Mouse (Mus musculus) right cerebral cortex, postnatal 25 days (tissue): ENCODE measurements around the gene Nphp1.

Source experiments
- DNase-seq: peaks from one replicate; pipeline ENCODE4 v3.0.0; 2022

The Nphp1 gene

DNA sequence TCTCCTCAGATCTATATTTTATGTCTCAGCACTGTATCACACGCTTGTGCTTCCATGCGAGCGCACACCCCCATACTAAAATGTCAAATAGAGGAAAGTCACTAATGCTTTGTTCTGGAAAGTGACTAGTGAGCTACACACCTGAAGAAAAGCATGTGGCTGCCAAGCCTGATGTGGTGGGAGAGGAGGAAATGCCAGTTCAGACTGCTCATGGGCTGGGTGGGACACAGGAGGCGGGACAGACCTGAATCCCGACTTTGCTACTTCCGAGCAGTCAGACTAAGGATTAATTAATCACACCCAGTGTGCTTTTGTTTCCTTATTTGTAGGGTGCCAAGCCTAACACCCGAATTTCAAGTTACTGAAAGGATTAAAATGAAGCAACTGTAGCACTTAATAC is 40.4 kb downstream of the Nphp1 start:
- DNase-seq: no peak

DNA sequence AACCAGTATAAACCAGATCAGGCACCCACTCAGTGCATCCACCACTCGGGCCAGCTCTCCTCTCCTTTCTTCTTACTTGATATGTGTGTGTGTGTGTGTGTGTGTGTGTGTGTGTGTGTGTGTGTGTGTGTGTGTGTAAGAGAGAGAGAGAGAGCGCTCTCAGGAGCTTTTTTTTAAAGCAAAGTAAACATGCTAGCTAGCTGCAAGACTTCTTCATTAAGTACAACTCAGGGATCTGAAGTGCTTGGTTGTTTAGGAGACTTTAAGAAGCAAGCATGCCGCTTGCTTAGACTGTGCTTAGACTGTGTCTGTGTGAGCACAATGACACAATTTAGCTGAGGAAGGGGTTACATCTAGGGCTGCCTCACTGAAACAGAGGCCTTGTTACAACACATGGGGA is 46.1 kb downstream of the Nphp1 start:
- DNase-seq: no peak

DNA sequence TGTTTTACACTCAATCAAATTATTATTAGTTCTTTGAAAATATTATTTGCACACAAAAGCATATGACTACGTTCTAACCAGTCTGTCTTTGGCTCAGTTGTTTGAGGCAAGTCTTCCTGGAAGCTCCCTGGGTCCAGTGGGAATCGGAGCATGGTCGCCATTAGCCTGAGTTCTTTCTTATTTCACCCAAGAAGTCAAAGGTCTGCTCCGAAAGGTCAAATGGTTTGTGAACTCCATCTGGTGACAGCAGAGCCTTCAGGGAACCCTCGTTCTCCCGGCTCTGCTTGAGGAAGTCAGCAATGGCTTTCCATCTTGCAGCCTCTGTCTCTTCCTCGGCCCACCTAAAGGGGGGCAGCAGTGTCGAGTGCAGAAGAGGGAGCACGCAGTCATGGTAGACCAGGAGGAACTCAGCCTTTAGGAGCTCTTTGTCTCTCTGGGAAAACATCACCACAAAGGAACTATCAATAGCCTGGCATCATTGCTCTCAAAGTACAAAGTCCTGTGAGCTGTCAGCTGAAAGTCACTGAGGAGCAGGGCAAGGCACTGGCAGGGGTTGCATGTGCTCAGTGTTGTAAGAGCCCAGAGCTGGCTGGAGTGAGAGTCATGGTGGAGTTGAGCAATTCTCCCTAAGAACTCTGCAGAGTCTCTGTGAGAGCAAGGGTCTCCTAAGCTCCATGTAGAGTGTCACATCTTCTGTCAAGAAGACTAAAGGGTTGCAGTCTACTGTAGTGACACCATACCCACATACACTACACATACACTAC is 47.8 kb downstream of the Nphp1 start:
- DNase-seq: no peak

DNA sequence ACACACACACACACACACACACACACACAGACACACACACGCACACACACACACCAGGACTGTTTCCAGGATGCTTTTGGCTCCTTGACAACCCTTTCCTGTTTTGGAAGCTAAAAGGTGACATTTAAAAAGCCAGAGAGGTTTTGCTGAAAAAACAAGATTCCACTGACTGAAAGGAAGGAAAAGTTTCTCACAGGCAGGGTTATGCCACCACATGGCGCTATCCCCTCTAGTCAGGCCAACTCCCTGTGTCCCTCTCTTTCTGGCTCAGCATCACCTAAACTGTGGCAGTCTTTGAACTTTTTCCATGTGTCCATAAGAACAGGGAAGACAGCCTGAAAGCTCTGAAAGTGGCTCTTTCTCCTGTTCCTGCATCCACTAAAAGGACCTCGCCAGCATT is 50.8 kb downstream of the Nphp1 start:
- no peak for DNase-seq

DNA sequence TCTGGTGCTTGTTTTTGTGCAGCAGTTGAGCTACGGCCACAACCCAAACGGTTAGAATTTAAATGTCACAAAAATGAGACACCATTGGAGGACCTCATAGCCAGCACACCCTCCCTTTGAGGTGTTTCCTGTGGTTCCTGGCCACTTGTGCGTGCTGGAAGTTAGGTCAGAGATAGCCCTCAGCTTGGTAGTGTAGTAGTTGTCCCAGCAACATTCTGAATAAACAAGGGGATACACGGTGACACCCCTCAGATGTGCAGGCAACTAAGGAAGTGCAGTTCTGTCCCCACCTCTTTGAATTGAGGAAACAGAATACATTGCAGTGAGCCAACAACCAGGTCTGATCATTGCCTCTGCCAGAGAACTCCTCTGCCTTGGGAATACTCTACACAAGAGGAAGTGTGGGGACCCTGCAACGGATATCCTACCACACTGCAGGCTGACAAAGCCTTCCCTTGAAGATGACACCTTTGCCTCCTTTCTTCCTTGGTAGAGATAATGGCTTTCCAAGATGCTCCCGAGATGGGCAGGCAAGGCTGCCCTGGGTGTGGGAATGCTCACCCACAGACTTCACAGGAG is 52.0 kb downstream of the Nphp1 start:
- DNase-seq: no peak

DNA sequence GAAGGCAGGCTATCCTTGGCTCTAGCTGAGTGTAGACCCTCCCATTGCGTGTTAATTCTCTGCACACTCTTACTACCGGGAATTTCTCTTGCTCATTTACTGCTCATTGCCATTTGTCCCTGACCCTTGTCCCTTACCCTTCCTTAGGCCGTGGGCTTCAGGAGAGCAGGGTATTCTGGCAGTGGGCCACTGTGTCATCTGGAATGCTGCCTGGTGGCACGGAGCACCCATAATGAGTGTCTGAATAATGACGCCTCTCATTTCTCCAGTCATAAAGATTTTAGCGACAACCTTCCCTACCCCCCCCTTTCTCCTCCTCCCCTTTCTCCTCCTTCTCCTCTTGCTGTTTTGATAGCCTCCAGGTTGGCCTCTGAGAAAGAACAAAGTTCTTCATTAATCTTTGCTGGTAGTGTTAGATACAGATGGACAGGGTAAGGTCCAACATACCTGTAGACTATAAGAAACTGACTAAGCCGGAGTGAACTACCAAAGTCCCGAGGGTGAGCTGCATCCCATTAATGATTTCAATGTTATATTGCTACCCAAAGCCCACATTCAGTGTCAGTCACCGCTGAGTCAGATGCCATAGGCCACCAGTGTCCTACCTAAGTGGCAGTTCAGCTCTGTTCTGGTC is 53.1 kb downstream of the Nphp1 start:
- DNase-seq: no peak

DNA sequence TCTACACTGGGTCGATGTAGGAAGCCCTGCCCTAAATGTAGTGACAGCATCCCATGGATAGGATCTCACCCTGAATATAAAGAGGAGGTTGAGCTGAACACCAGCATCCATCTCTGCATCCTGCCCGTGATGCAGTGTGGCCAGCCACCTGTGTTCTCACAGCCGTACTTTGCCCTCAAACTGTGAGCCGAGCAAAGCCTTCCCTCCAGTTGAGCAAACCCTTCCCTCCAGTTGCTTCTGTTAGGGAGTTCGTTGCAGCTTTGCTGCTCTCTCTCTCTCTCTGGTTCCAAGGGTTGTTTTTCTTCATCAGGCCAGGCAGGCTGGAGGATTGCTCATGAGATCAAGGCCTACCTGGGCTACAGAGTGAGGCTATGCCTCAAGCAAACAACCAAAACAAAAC is 53.8 kb downstream of the Nphp1 start:
- DNase-seq: no peak

DNA sequence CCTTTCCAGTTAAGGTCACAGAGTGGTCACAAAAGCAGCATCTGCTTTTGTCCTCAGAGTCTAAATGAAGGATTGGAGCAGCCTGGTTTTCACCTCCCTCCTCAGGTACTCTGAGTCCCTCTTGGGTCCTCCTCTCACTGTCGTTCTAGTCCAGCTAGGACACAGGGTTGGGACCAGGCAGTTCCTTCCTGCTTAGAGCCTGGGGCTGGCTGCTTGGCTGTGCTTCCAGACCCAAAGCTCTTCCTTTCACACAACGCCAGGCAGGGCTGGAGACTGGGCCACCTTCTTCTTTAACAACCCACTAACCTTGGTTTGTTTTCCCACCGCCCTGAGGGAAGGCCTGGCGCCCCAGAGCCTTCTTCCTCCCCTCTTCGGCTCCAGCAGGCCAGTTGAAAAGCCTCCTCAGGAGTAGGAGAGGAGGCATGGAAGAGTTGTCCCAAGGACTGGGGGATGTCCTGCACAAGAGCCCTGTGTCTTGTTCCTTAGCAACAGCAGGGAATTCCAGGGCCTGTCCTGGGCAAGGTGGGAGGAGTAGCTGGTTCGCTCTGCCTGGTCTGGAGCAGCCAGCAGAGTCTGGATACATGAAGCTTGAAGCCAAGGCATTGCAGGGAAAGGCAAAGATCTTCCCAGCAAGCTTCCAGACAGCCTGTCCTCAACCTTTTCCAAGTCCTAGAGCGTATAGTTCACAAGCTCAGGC is 58.2 kb downstream of the Nphp1 start:
- DNase-seq: no peak

DNA sequence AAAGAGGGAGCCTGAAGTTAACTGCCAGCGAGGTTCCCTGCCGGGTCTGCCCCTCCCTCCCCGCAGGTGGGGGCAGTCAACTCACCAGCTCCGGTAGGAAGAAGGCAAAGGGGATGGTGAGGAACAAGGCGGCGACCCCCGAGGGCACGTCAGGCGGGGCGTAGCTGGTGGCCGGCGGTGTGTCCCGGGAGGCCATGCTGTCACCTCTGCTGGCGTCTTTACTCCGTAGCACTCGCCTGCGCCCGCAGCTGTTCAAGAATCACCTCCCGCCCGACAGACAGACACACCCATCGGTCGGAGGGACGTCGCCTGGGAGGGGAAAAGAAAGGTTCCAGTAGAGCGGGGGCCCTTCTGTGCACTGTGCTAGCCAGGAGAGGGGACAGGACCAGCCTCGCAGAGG is 59.0 kb downstream of the Nphp1 start, which contains the start of gene Mall:
Gene Mall, minus strand, starts transcription at position 262 of the 400 bp plus-strand sequence.
- no peak for DNase-seq

DNA sequence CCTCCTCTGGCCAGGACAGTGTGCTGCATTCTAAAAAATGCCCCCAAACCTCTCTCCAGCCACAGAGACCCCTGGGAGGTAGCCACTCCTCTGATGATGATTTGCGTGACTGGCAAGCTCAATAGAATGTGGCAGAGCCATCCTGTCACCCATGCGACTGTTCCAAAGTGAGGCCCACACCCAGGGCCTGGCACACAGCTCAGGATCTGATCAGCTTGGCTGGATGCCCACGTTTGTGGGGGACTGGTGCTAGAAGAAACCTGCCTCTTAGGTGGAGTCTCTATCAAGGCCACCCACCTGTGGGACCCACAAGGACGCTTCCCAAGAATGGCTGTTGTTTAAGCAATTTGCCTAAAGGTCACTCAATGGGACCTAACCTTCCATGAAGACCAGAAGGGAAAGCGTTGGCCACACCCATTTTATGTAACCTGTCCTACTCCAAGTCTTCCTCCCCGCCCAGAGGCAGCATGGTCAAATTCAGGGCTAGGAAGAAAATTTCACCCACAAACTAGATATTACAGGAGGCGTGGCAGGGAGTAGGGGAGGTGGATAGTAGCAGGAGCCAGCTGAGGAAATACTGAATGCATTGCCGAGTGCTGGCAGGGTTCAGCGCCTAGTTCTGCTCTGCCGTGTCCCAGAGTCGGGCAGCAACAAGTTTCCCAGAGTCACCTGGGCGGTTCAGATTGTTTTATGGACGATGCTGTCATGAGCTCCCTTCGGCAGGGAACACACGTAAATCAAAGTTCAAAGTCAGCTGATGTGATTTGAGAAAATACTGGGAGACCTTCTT is 59.8 kb downstream of the Nphp1 start:
- DNase-seq: no peak

DNA sequence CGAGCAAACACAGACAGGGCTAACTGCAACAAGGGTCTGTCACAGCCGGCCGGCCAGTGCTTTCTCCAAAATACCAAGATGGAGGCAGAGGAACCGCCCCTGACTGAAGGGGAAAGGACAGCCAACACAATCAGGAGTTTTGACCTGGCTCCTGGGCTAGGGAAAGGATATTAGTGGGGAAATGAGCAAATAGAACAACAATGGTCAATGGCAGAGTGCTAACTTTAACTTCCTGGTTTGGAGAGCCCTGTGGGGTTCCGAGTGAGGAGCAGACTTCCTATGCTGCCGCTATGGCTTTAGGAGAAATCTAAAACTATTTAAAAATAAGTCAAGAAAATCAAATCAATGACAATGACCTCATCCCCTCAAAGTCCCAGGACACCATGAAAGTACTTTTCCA is 60.6 kb downstream of the Nphp1 start:
- DNase-seq: no peak

DNA sequence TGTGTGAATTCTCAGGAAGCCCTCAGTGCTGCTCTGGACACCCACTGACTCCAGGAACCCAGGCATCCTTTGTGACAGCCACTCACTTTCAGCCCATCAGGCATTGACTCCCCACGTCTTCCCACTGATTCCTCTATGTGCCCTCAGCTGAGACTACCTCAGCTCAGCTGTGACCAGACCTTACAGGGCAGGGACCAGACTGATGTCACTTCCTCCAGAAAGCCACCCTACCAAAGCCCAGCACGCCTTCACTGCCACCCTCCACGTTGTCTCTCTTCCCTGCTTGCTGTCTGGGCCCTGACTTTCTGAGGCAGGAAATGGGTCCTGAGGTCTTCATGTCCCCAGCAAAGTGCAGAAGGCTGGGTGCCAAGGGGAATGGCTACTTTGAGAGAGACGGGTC is 65.5 kb downstream of the Nphp1 start:
- DNase-seq: no peak

DNA sequence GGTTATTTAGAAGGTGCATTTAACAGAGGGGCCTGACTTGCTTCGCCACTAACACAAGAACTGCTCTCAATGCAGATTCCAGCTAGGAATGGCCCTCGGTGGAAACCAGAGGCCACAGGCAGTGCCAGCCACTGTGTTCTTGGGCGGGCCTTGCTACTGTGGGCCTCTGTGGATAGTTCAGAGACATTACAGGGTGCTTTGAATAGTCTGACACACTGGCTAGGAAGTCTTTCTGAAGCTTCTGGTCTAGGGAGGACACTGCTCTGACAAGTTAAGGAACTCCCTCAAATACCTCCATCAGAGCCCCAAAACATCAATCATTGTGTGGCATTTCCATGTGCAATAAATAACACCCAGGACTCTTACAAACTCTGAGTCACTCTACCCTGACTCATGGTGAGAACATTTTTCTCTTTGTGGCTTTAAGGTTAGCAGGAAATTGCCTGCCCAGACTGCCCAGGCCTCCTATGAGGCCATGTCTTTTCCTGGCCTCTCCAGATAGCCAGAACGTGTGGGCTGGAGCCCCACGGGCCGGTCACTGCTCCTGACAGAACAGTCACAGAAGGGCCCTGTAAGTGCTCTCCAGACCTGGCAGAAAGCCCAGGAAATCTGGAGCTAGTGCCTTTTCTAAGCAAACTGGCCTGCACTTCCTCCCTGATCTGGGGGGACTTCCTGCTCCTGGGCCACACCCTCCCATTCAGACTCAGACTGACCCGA is 66.4 kb downstream of the Nphp1 start:
- DNase-seq: no peak

DNA sequence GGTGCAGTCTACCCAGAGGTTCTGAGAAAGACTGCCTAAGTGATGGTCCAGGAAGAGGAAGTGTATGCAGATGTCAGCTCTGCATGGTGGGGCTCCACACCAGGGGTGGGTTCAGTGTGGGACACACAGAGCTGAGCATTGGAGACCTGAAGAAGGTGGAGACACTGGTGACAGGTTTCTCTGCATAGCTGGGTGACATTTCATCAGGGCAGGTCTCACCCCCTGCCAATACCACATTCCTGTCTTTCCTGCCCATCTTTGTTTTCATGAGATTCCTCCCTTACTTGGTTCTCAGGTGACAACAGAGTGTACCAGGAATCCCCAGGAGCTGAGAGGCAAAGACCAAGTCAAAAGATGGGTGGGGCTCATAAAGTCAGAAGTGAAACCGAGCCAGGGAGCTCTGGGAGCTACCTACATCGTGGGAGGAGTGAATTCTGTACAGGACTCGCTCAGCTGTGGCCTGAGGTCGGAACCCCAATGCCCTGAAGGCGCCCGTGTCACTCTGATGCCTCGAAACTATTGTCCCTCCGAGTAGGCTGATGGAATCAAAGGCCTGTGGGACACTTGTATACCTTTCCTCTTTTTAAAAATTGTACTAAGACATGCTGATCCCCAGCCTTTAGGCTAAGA is 69.7 kb downstream of the Nphp1 start:
- DNase-seq: no peak

DNA sequence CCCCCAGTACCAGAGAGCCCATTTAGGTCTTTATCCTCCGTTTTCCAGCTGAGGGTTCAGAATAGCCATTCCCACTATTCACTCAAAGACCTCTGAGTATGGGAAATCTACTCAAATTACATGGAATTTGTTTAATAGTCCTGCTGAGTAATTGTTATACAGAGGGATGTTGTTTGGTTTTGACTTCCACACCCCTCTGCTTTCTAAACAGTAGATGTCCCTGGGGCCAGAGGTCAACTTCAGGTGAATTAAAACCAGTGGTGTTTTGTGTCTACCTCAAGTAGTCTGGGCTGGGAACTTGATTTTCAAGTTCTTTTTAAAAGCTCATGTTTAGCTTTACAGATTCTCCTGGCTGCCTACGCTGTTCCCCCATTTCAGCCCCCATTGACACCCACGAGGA is 74.0 kb downstream of the Nphp1 start:
- no peak for DNase-seq

DNA sequence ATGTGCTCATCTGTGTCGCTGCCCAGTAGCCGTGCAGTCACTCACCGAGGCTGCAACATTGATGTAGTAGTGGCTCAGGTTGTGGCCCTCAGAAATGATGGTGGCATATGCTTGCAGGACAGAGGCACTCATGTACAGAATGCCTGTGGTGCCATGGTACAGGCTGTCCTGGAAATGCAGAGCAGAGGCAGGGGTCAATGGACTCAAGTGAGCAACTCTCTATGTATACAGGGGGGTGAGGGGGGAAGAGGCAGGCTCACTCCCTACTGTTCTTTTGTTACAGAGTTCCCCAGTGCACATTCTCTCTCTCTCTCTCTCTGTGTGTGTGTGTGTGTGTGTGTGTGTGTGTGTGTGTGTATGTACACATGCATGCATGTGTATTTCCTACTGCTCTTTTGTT is 79.9 kb downstream of the Nphp1 start:
- DNase-seq: no peak

DNA sequence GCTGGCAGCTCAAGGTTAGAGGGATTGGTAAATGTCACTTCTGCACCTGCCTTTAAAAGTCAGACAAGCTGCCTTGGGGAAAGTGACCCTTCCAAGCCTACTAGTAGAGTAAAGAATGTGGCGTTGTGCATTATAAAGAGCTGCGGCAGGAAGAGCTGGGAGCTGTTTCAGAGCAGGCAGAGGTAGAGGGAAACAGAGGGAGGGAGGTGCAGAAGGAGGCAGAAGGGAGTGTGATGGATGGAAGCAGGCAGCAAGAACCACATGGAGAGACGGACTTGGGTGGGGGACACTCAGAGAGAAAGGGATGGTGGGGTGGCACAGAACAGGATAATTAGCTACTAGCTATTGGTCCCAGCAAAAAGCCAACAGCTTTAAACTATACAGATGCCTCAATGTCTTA is 80.6 kb downstream of the Nphp1 start:
- DNase-seq: no peak

DNA sequence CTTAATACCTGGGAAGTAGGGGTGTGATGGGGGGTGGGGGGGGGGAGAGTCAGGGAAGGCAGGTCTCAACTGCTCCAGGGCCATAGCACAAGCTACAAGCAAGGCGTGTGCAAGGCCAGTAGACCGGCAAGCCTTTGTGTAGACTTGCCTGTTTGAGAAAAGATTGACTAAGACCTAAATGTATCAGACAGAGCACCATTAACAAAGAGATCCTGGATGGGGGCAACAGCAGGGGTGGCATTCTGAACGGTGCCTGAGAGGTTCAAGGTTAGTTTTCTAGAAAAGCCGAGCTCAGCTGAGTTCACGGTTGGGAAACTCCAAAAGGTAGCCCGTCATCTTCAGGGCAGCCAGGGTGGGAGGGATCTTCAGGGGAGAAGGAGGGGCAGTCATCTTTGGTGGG is 83.4 kb downstream of the Nphp1 start:
- DNase-seq: no peak
